In the genomic region with DNA sequence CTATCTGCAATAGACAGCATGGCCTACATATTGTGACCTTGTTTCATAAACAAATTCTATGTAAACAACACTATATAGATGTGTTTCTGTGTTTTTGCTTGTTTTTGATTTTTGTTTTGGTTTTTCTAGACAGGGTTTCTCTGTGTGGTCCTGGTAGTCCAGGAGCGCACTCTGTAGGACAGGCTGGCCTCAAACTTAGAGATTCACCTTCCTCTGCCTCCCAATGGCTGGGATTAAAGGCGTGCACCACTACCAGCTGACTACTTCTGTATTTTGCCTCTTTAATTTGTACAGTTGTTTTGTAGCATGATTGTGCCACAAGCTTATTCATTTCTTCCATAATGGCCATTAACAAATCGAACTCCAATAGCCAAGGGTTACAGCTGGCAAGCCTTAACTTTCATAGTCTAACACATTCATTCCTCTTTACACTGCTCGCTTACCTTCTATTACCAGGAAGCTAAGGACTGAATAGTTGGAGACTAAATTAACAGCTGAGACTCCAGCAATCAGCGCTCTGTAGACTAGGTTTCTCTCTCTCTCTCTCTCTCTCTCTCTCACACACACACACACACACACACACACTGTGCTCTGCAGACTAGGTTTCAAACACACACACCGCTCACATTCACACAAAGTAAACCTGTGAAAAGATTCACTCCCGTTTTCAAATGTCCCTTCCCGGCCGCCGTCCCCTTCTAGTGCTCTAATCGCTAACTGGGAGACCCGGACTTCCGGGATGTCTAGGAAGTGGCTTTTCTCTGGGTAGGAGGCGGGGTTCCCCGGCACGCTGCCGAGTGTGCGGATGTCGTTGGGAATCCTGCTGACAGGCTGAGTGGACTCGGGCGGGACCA, we compare ENCODE assay signal across 8 mouse cellular contexts. TPM values are rescaled to one million over a fixed set of nuclear protein-coding genes. Genes with fewer than 3 reads are reported as not detected.
A peak's percentile ranks its signal among the peaks of the same experiment; 100 is the strongest.
DNase-seq lines count a peak whose midpoint lies in the region; ATAC-seq and TF ChIP-seq lines count a peak whose summit lies in the region.

A gene (plus strand): TSS at position 753 of the 854 bp plus-strand sequence.

- H3K4me1 ChIP-seq in cortical plate, adult 2 months (ENCODE audit: control insufficient read depth, insufficient read depth, low read length), result peaks cover 1% of the 10 kb centered on the region; the same call in 1 of the 2 replicates

- H3K27ac ChIP-seq in cortical plate, adult 2 months (ENCODE audit: insufficient read depth, low read length), result no peak within 1 kb of the TSS

- peak within 1 kb of the TSS; percentile 89 for H3K4me3 ChIP-seq in cortical plate, adult 2 months (ENCODE audit: insufficient read depth, low read length)

- no peak for TF ChIP-seq CTCF in cortical plate, adult 2 months (IDR thresholded peaks at IDR 0.05; ENCODE audit: extremely low read depth, insufficient read depth, low read length)

- peak; percentile 97 for ATAC-seq in activated CD4-positive, CD25-positive, alpha-beta regulatory T cell, adult 4 months
- ATAC-seq in megakaryocyte progenitor cell, adult 5-6 weeks (replicated peaks; ENCODE audit: poor library complexity), result peak; percentile 97

- peak; percentile 99 for DNase-seq in gastrocnemius, postnatal 10 days
- peak; percentile 99 for DNase-seq in induced T-regulatory cell, adult 2 months (ENCODE audit: low read depth)
- peak; percentile 84 to 97 for DNase-seq in left cerebral cortex, adult 9 months (ENCODE audit: low spot score in 2 of 2)
- DNase-seq in right cerebral cortex, postnatal 14 days, result peak; percentile 99
- peak; percentile 93 to 95 for DNase-seq in urinary bladder, postnatal 36 days (ENCODE audit: low spot score in 2 of 2)

- 0 out of 2 replicates have a peak, but pooled peaks have one; percentile 29 for TF ChIP-seq POLR2A in cortical plate, adult 2 months (IDR thresholded peaks at IDR 0.05; ENCODE audit: extremely low read depth, insufficient read depth, low read length)

RNA-seq across cellular contexts. Expression of the gene that starts here (rescaled TPM):
- 10 to 100 TPM; 25.8 to 34.2 TPM for polyA plus RNA-seq in activated CD4-positive, CD25-positive, alpha-beta regulatory T cell, adult 4 months (2017; shearing (Covaris generic))
- polyA plus RNA-seq in cortical plate, adult 2 months (2012; rRNA removed), result 23.2 and 25.6 TPM in 2 replicates
- 1 to 10 TPM; 5.7 to 6.3 TPM for total RNA-seq in gastrocnemius, postnatal 10 days (2021)
- total RNA-seq in megakaryocyte progenitor cell, adult 5-6 weeks (2015), result 29.0 and 39.9 TPM in 2 replicates
- 19.7 and 32.0 TPM in 2 replicates for total RNA-seq in megakaryocyte progenitor cell, adult 5-6 weeks (2017)
